Mouse (Mus musculus) E14TG2a.4 (cell line): ENCODE data around the gene Bcl7b.

Experiments
- H3K27me3 ChIP-seq: 2 replicates; pipeline ENCODE4 v1.6.1; 2014; ENCODE audit warnings: low read length, control low read depth; ENCODE audit not compliant: insufficient read depth
- H3K36me3 ChIP-seq: 2 replicates; pipeline ENCODE4 v1.6.1; 2014; ENCODE audit warnings: low read length, control low read depth; ENCODE audit not compliant: insufficient read depth
- H3K4me1 ChIP-seq: replicated peaks from 2 replicates; pipeline ENCODE4 v1.6.1; 2014; ENCODE audit warnings: low read depth, low read length, control low read depth
- H3K4me3 ChIP-seq: replicated peaks from 2 replicates; pipeline ENCODE4 v1.5.1; 2014; ENCODE audit warnings: mild to moderate bottlenecking, low read length
- H3K9me3 ChIP-seq: 2 replicates; pipeline ENCODE4 v1.6.1; 2014; ENCODE audit warnings: low read length, control low read depth
- CTCF ChIP-seq: conservative IDR thresholded peaks from 2 replicates; pipeline ENCODE4 v1.5.1; 2014; ENCODE audit warnings: low read length
- NANOG ChIP-seq: IDR thresholded peaks from 2 replicates; pipeline ENCODE4 v1.6.1; 2014; ENCODE audit warnings: borderline replicate concordance, low read length, mixed read lengths
- POU5F1 ChIP-seq: IDR thresholded peaks from 2 replicates; pipeline ENCODE4 v1.6.1; 2014; ENCODE audit warnings: low read length, borderline replicate concordance

The Bcl7b gene

DNA sequence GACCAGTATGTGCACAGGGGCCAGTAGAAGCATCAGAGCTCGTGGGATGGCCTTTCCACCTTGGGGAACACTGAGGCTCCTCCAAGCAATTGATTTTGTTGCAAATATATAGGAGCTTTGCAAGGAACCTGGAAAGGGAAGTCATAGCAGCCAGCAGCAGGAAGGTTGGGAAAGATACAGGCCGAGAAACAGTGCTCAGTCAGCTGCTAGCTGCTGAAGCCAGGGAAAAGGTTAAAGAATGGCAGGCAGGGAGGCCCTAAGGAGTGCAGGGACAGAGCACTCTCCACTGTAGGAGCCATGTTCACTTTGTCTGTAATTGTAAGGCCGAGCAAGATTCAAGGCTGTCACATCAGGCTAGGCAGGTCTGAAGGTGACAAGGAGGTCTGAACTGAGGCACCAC, 10.4 kb downstream of the Bcl7b start:
- no peaks in the 10 kb centered on the region for H3K27me3 ChIP-seq
- H3K4me1 ChIP-seq, result peaks cover 98% of the 10 kb centered on the region
- H3K9me3 ChIP-seq, result no peaks in the 10 kb centered on the region
- H3K4me3 ChIP-seq, result no peak overlapping the region
- peaks cover 88% of the 10 kb centered on the region for H3K36me3 ChIP-seq
- TF ChIP-seq NANOG, result no peak
- TF ChIP-seq POU5F1, result no peak
- TF ChIP-seq CTCF, result no peak

GRCm38 (mm10) chr5:135178996-135179395, 10.9 kb downstream of the Bcl7b start:
- peaks cover 83% of the 10 kb centered on the region for H3K36me3 ChIP-seq
- H3K4me3 ChIP-seq, result no peak overlapping the region
- peaks cover 96% of the 10 kb centered on the region for H3K4me1 ChIP-seq
- no peaks in the 10 kb centered on the region for H3K9me3 ChIP-seq
- TF ChIP-seq NANOG (no peak), POU5F1 (no peak), CTCF (no peak)
- H3K27me3 ChIP-seq, result no peaks in the 10 kb centered on the region

GRCm38 (mm10) chr5:135179616-135180015, 11.5 kb downstream of the Bcl7b start:
- Histone ChIP-seq H3K27me3 (no peaks in the 10 kb centered on the region), H3K9me3 (no peaks in the 10 kb centered on the region), H3K4me1 (peaks cover 92% of the 10 kb centered on the region), H3K36me3 (peaks cover 78% of the 10 kb centered on the region), H3K4me3 (no peak overlapping the region)
- no peak for TF ChIP-seq CTCF
- no peak for TF ChIP-seq NANOG
- no peak for TF ChIP-seq POU5F1

GRCm38 (mm10) chr5:135180796-135181195, 12.7 kb downstream of the Bcl7b start:
- Histone ChIP-seq H3K36me3 (peaks cover 69% of the 10 kb centered on the region), H3K9me3 (no peaks in the 10 kb centered on the region), H3K27me3 (no peaks in the 10 kb centered on the region), H3K4me1 (peaks cover 91% of the 10 kb centered on the region), H3K4me3 (0 out of 2 replicates have a peak overlapping the region, but pooled peaks have one; percentile 17)
- TF ChIP-seq CTCF (no peak), NANOG (no peak), POU5F1 (no peak)

DNA sequence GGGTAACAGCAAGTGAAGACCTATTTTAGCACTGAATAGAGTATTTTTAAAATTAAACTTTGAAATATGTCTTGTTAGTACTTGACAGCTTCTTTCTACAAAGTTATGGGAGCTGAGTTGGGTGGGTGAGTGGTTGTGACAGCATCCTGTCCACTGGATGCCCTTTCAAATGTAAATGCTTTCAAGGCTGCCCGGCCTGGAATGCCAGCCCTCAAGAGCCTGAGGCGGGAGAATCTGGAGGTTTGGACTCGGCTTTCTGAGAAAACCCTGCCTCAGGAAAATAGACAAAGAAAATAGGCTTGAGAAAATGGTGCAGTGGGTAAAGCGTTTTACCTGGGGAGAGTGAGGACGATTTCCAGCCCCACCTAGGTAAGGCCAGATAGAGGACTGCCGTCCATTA, 13.7 kb downstream of the Bcl7b start:
- H3K27me3 ChIP-seq, result no peaks in the 10 kb centered on the region

DNA sequence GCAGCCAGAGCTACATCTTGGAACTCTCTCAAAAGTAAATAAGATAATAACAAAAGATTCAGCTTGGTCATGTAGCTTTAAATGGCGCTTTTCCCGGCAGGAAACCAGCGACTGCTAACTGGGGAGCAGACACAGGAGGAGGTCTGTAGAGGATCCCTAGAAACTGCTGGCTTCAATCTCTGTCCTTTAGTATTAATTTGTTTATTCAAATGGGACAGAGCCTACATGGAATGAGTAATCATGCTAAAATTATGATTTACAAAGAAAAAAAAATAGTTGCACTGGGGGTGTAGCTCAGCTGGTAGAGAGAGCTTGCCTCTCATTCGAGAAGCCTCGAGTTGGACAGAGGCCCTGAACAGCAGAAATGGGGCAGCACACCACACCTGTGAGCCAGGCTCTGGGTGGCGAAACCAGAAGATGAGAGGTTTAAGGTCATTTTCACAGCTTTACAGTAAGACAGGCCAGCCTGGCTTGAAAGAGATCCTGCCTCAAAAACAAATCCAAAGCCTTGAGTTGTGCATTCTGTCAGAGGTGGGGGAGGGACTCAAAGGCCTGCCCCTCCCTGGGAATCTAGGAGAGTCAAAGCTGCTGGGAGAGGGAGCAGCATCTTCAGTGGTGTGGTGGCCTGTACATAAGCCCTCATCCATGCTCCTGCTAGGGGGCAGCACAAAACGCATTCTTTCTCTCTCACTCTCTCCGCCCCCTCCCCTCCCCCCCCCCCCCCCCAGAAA, 15.2 kb downstream of the Bcl7b start:
- H3K27me3 ChIP-seq, result no peaks in the 10 kb centered on the region
- TF ChIP-seq POU5F1, result no peak
- H3K36me3 ChIP-seq, result peaks cover 44% of the 10 kb centered on the region
- H3K4me1 ChIP-seq, result peaks cover 73% of the 10 kb centered on the region
- no peaks in the 10 kb centered on the region for H3K9me3 ChIP-seq
- H3K4me3 ChIP-seq, result no peak overlapping the region

More for the DNA sequence above, 13.7 kb downstream of the Bcl7b start:
- H3K9me3 ChIP-seq, result no peaks in the 10 kb centered on the region
- H3K4me1 ChIP-seq, result peaks cover 88% of the 10 kb centered on the region
- peaks cover 60% of the 10 kb centered on the region for H3K36me3 ChIP-seq
- no peak overlapping the region for H3K4me3 ChIP-seq
- TF ChIP-seq CTCF (no peak), NANOG (no peak), POU5F1 (no peak)

DNA sequence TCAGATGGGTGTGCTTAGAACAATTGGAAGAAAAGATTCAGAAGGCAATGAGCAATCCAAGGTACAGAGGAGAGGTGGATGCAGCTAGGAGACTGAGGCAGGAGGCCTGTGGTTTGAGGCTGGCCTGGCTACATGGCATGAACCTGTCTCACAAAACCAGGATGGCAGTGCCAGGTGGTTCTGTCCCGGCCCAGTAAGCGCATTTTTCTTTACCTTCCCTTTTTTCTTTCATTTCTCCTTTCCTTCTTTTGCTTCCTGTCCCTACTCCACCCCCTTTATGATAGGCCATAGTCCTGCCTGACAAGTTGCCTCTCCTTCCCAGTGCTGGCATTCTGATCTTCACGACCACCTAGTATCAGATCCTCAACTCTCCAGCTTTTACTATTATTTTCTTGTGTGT, 16.9 kb downstream of the Bcl7b start:
- peaks cover 41% of the 10 kb centered on the region for H3K36me3 ChIP-seq
- TF ChIP-seq NANOG (no peak), POU5F1 (no peak), CTCF (no peak)
- no peaks in the 10 kb centered on the region for H3K9me3 ChIP-seq
- peaks cover 71% of the 10 kb centered on the region for H3K4me1 ChIP-seq
- H3K27me3 ChIP-seq, result no peaks in the 10 kb centered on the region
- no peak overlapping the region for H3K4me3 ChIP-seq

DNA sequence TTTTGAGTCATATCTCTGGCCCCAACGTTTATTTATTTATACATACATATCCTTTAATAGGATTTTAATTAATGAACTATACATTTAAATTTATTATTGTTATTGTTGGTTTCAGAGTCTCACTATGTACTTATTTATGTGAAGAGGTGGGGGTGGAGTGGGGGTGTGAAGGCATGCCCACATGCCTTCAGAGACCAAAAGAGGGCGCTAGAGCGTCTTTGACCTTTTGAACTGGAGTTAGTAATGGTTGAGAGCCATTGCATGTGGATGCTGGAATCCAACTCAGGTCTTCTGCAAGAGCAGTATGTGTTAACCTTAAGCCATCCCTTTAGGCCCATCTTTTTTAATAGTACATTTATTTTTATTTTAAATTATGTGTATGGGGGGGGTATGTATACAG, 17.5 kb downstream of the Bcl7b start:
- Histone ChIP-seq H3K4me3 (0 out of 2 replicates have a peak overlapping the region, but pooled peaks have one; percentile 94), H3K4me1 (peaks cover 70% of the 10 kb centered on the region), H3K9me3 (no peaks in the 10 kb centered on the region), H3K27me3 (no peaks in the 10 kb centered on the region), H3K36me3 (peaks cover 41% of the 10 kb centered on the region)
- TF ChIP-seq NANOG (no peak), POU5F1 (no peak), CTCF (peak; percentile 60)

- TF ChIP-seq NANOG (no peak), CTCF (no peak), POU5F1 (no peak)
- H3K9me3 ChIP-seq, result no peaks in the 10 kb centered on the region
- H3K4me3 ChIP-seq, result peak overlapping the region; percentile 94
- no peaks in the 10 kb centered on the region for H3K27me3 ChIP-seq
- peaks cover 40% of the 10 kb centered on the region for H3K36me3 ChIP-seq
- peaks cover 64% of the 10 kb centered on the region for H3K4me1 ChIP-seq
Observed at GRCm38 (mm10) chr5:135186231-135186620, 18.1 kb downstream of the Bcl7b start.
